9 mouse cellular contexts compared by ENCODE assay signal in genomic region chr17:84256278-84256819, GRCm38 (mm10).
A peak's percentile ranks its signal among the peaks of the same experiment; 100 is the strongest.
DNase-seq lines count a peak whose midpoint lies in the region; ATAC-seq and TF ChIP-seq lines count a peak whose summit lies in the region.
"Had no signal": no experiment of that assay in that cellular context is flagged by ENCODE, and none has a peak within 500 bp of the region (broad histone marks: within the 10 kb centered on the region; RNA-seq: fewer than 3 reads in every experiment).

No protein-coding gene starts in this region.

- DNase-seq in kidney, adult 2 months, result peak; percentile 58
- DNase-seq in kidney, postnatal 10 days, result no peak
- peak; percentile 29 for DNase-seq in brain, adult 2 months (ENCODE audit: low read depth, low spot score)
- DNase-seq in embryonic facial prominence, embryonic 10.5 days (ENCODE audit: low spot score), result peak; percentile 63
- no peak for DNase-seq in B cell, adult 2 months
- DNase-seq in urinary bladder, postnatal 10 days (ENCODE audit: low spot score), result no peak
- DNase-seq: right cerebral cortex, adult 18-20 months had no signal

- peaks cover 4% of the 10 kb centered on the region; the same call in 1 of the 2 replicates for H3K4me1 ChIP-seq in kidney, adult 2 months (ENCODE audit: control insufficient read depth, insufficient read depth, low read length)
- H3K4me1 ChIP-seq in embryonic facial prominence, embryonic 10.5 days, result peaks cover 44% of the 10 kb centered on the region
- peaks cover 56% of the 10 kb centered on the region for H3K4me1 ChIP-seq in limb, embryonic 15.5 days

- no peak for TF ChIP-seq POLR2A in kidney, adult 2 months (IDR thresholded peaks at IDR 0.05; ENCODE audit: low read depth, low read length)

- no peaks in the 10 kb centered on the region for H3K36me3 ChIP-seq in kidney, adult 2 months (ENCODE audit: control insufficient read depth, insufficient read depth, low read length)
- peaks cover 12% of the 10 kb centered on the region for H3K36me3 ChIP-seq in embryonic facial prominence, embryonic 10.5 days (replicated peaks)
- peaks cover 3% of the 10 kb centered on the region; the same call in 1 of the 2 replicates for H3K36me3 ChIP-seq in limb, embryonic 15.5 days

- H3K9ac ChIP-seq in limb, embryonic 15.5 days, result no peak overlapping the region

- no peak overlapping the region for H3K27ac ChIP-seq in kidney, adult 2 months (ENCODE audit: insufficient read depth, low read depth, low read length)
- peak overlapping the region; percentile 68 for H3K27ac ChIP-seq in embryonic facial prominence, embryonic 10.5 days (replicated peaks)
- H3K27ac ChIP-seq in limb, embryonic 15.5 days, result peak overlapping the region; percentile 71

- no peak overlapping the region for H3K4me2 ChIP-seq in limb, embryonic 15.5 days

- no peaks in the 10 kb centered on the region for H3K9me3 ChIP-seq in embryonic facial prominence, embryonic 10.5 days
- no peaks in the 10 kb centered on the region for H3K9me3 ChIP-seq in limb, embryonic 15.5 days

- no peaks in the 10 kb centered on the region for H3K27me3 ChIP-seq in kidney, adult 2 months (replicated peaks; ENCODE audit: control insufficient read depth, insufficient read depth, low read length)
- no peaks in the 10 kb centered on the region for H3K27me3 ChIP-seq in embryonic facial prominence, embryonic 10.5 days (replicated peaks; ENCODE audit: low read depth, poor library complexity, severe bottlenecking)
- H3K27me3 ChIP-seq in limb, embryonic 15.5 days, result no peaks in the 10 kb centered on the region

- H3K4me3 ChIP-seq in kidney, adult 2 months (ENCODE audit: insufficient read depth, low read depth, low read length), result no peak overlapping the region
- H3K4me3 ChIP-seq in embryonic facial prominence, embryonic 10.5 days, result no peak overlapping the region
- H3K4me3 ChIP-seq in limb, embryonic 15.5 days, result no peak overlapping the region

- ATAC-seq in limb, embryonic 15.5 days (ENCODE audit: insufficient number of reproducible peaks, low FRiP score, low TSS enrichment, low read depth), result no peak
- ATAC-seq: activated CD4-positive, CD25-positive, alpha-beta regulatory T cell, adult 4 months had no signal

- TF ChIP-seq CTCF in kidney, adult 2 months (conservative IDR thresholded peaks at IDR 0.05; ENCODE audit: insufficient read depth, insufficient read length, low read depth, low read length), result no peak

- 49% methylated on average over 9 of the region's 9 CpGs for WGBS in kidney, adult 2 months
- WGBS in embryonic facial prominence, embryonic 10.5 days, result 39% methylated on average over 9 of the region's 9 CpGs
- WGBS in limb, embryonic 15.5 days, result 51% methylated on average over 9 of the region's 9 CpGs

Comparison
In these comparisons a context has a peak if more than half of its experiments do, and no peak if none do; other contexts are left out.
1. DNase-seq: peak in kidney, adult 2 months (single experiment), brain, adult 2 months (single experiment) and embryonic facial prominence, embryonic 10.5 days (single experiment); none in kidney, postnatal 10 days (single experiment), B cell, adult 2 months (0 of 2) and urinary bladder, postnatal 10 days (single experiment).